Mouse (Mus musculus) limb, embryonic 12.5 days (tissue): Measurements from ENCODE around the gene Nup160. TPM values are rescaled to one million over a fixed set of nuclear protein-coding genes. Genes with fewer than 3 reads are reported as not detected.

Experiments used
- ATAC-seq: fragments of 200-750 bp; cut with Nextera tagmentation; 2 replicates; pipeline ENCODE4 v1.8.0; 2017; ENCODE audit warnings: low read depth, moderate TSS enrichment; ENCODE audit not compliant: insufficient number of reproducible peaks, insufficient read depth, low FRiP score, low TSS enrichment
- H3K27ac ChIP-seq: fragments of 300-500 bp; sonication (generic); 2 replicates; pipeline ENCODE4 v1.5.1; 2016; ENCODE audit warnings: mild to moderate bottlenecking, moderate library complexity
- H3K27me3 ChIP-seq: fragments of 300-500 bp; sonication (generic); 2 replicates; pipeline ENCODE4 v1.6.1; 2016; ENCODE audit warnings: mild to moderate bottlenecking, moderate library complexity
- H3K36me3 ChIP-seq: fragments of 300-500 bp; sonication (generic); 2 replicates; pipeline ENCODE4 v1.6.1; 2016; ENCODE audit warnings: mild to moderate bottlenecking, moderate library complexity
- H3K4me1 ChIP-seq: fragments of 300-500 bp; sonication (generic); replicated peaks from 2 replicates; pipeline ENCODE4 v1.6.1; 2016
- H3K4me2 ChIP-seq: fragments of 300-500 bp; sonication (generic); 2 replicates; pipeline ENCODE4 v1.6.1; 2016; ENCODE audit warnings: mild to moderate bottlenecking, moderate library complexity
- H3K4me3 ChIP-seq: fragments of 300-500 bp; sonication (generic); replicated peaks from 2 replicates; pipeline ENCODE4 v1.5.1; 2016; ENCODE audit warnings: mild to moderate bottlenecking
- H3K9ac ChIP-seq: fragments of 300-500 bp; sonication (generic); replicated peaks from 2 replicates; pipeline ENCODE4 v1.6.1; 2016; ENCODE audit warnings: mild to moderate bottlenecking, moderate library complexity
- H3K9me3 ChIP-seq: fragments of 300-500 bp; sonication (generic); 2 replicates; pipeline ENCODE4 v1.6.1; 2016; ENCODE audit warnings: mild to moderate bottlenecking, moderate library complexity
- WGBS: fragments of 180-500 bp; shearing (Covaris S2); methylation state at CpG from one replicate; pipeline ENCODE4 v1.1.7; 2016; 5-methylcytosine and 5-hydroxymethylcytosine counted together
- polyA plus RNA-seq: library from polyadenylated mRNA; unstranded; fragments of >200 nt; fragmentation: Nextera tagmentation; extraction: Ambion mirVana; gene quantifications from 2 replicates; pipeline ENCODE4 v1.2.1, GENCODE M21; 2016

Nup160 gene
- polyA plus RNA-seq, 1 experiment from 2014 or later, result 60.9 TPM

GRCm38 (mm10) chr2:90746538-90746865 lies 69.5 kb downstream of the Nup160 start:
- Histone ChIP-seq H3K36me3 (peaks cover 36% of the 10 kb centered on the region), H3K27me3 (no peaks in the 10 kb centered on the region), H3K9ac (peak overlapping the region; percentile 98), H3K4me2 (peak overlapping the region; percentile 79), H3K4me3 (peak overlapping the region; percentile 86), H3K4me1 (peaks cover 19% of the 10 kb centered on the region), H3K27ac (no peak overlapping the region; the same call in 1 of the 2 replicates), H3K9me3 (no peaks in the 10 kb centered on the region)
- no peak for ATAC-seq
- WGBS, result 14% methylated on average over 4 of the region's 4 CpGs

- Histone ChIP-seq H3K36me3 (peaks cover 37% of the 10 kb centered on the region), H3K9me3 (no peaks in the 10 kb centered on the region), H3K4me3 (peak overlapping the region; percentile 86), H3K4me1 (peaks cover 19% of the 10 kb centered on the region), H3K27ac (no peak overlapping the region), H3K9ac (no peak overlapping the region), H3K27me3 (no peaks in the 10 kb centered on the region), H3K4me2 (peak overlapping the region; percentile 79)
- no peak for ATAC-seq
- WGBS, result 94% methylated on average over 10 of the region's 10 CpGs
These were observed 70.1 kb downstream of the Nup160 start for GRCm38 (mm10) chr2:90747131-90747530.

GRCm38 (mm10) chr2:90749676-90750459 lies 72.9 kb downstream of the Nup160 start:
- H3K4me2 ChIP-seq, result no peak overlapping the region
- H3K9me3 ChIP-seq, result no peaks in the 10 kb centered on the region
- H3K4me3 ChIP-seq, result no peak overlapping the region
- no peak for ATAC-seq
- no peak overlapping the region for H3K27ac ChIP-seq
- WGBS, result 88% methylated on average over 6 of the region's 6 CpGs
- H3K27me3 ChIP-seq, result no peaks in the 10 kb centered on the region
- H3K4me1 ChIP-seq, result peaks cover 19% of the 10 kb centered on the region
- H3K9ac ChIP-seq, result no peak overlapping the region
- peaks cover 63% of the 10 kb centered on the region for H3K36me3 ChIP-seq

- H3K4me3 ChIP-seq, result no peak overlapping the region
- H3K36me3 ChIP-seq, result peaks cover 84% of the 10 kb centered on the region
- H3K27me3 ChIP-seq, result no peaks in the 10 kb centered on the region
- no peak overlapping the region for H3K27ac ChIP-seq
- H3K4me1 ChIP-seq, result peaks cover 7% of the 10 kb centered on the region
- no peak for ATAC-seq
- H3K9ac ChIP-seq, result no peak overlapping the region
- WGBS, result 95% methylated on average over 2 of the region's 2 CpGs
- no peak overlapping the region for H3K4me2 ChIP-seq
- no peaks in the 10 kb centered on the region for H3K9me3 ChIP-seq
These were observed 76.5 kb downstream of the Nup160 start for GRCm38 (mm10) chr2:90753565-90753964.

GRCm38 (mm10) chr2:90754188-90754587 lies 77.2 kb downstream of the Nup160 start:
- WGBS, result 98% methylated on average over 3 of the region's 3 CpGs
- no peak for ATAC-seq

GRCm38 (mm10) chr2:90765123-90765522 lies 88.1 kb downstream of the Nup160 start:
- H3K9ac ChIP-seq, result no peak overlapping the region
- H3K9me3 ChIP-seq, result no peaks in the 10 kb centered on the region
- peaks cover 95% of the 10 kb centered on the region for H3K36me3 ChIP-seq
- no peak overlapping the region for H3K27ac ChIP-seq
- 86% methylated on average over 3 of the region's 3 CpGs for WGBS
- H3K27me3 ChIP-seq, result no peaks in the 10 kb centered on the region
- no peak for ATAC-seq
- no peaks in the 10 kb centered on the region for H3K4me1 ChIP-seq
- no peak overlapping the region for H3K4me3 ChIP-seq
- no peak overlapping the region for H3K4me2 ChIP-seq

More at GRCm38 (mm10) chr2:90754188-90754587, 77.2 kb downstream of the Nup160 start:
- no peaks in the 10 kb centered on the region for H3K9me3 ChIP-seq
- H3K4me2 ChIP-seq, result no peak overlapping the region
- no peak overlapping the region for H3K27ac ChIP-seq
- H3K4me3 ChIP-seq, result no peak overlapping the region
- no peaks in the 10 kb centered on the region for H3K27me3 ChIP-seq
- peaks cover 7% of the 10 kb centered on the region for H3K4me1 ChIP-seq
- no peak overlapping the region for H3K9ac ChIP-seq
- peaks cover 85% of the 10 kb centered on the region for H3K36me3 ChIP-seq

- peaks cover 17% of the 10 kb centered on the region for H3K27me3 ChIP-seq
- no peak overlapping the region for H3K4me3 ChIP-seq
- H3K9ac ChIP-seq, result no peak overlapping the region
- WGBS, result 48% methylated on average over 3 of the region's 3 CpGs
- no peaks in the 10 kb centered on the region for H3K9me3 ChIP-seq
- no peak overlapping the region for H3K4me2 ChIP-seq
- no peak for ATAC-seq
- H3K36me3 ChIP-seq, result peaks cover 41% of the 10 kb centered on the region
- peaks cover 12% of the 10 kb centered on the region for H3K4me1 ChIP-seq
- H3K27ac ChIP-seq, result no peak overlapping the region
These were observed 104.3 kb downstream of the Nup160 start for GRCm38 (mm10) chr2:90781323-90781722.

- ATAC-seq, result no peak
- Histone ChIP-seq H3K27ac (no peak overlapping the region; the same call in 1 of the 2 replicates), H3K4me1 (peaks cover 12% of the 10 kb centered on the region), H3K9me3 (no peaks in the 10 kb centered on the region), H3K36me3 (peaks cover 35% of the 10 kb centered on the region), H3K4me2 (0 out of 2 replicates have a peak overlapping the region, but pooled peaks have one; percentile 94), H3K4me3 (no peak overlapping the region), H3K27me3 (peaks cover 17% of the 10 kb centered on the region), H3K9ac (no peak overlapping the region)
- 36% methylated on average over 2 of the region's 2 CpGs for WGBS
These were observed 104.9 kb downstream of the Nup160 start for GRCm38 (mm10) chr2:90781938-90782337.

- 3% methylated on average over 11 of the region's 11 CpGs for WGBS
- peak within 1 kb of the TSS; percentile 58 for H3K9ac ChIP-seq
- H3K4me1 ChIP-seq, result peaks cover 12% of the 10 kb centered on the region
- H3K27me3 ChIP-seq, result peaks cover 17% of the 10 kb centered on the region
- H3K4me2 ChIP-seq, result peak within 1 kb of the TSS; percentile 94
- ATAC-seq, result peak; percentile 77
- H3K9me3 ChIP-seq, result no peaks in the 10 kb centered on the region
- peaks cover 31% of the 10 kb centered on the region for H3K36me3 ChIP-seq
- H3K4me3 ChIP-seq, result peak within 1 kb of the TSS; percentile 47
- H3K27ac ChIP-seq, result no peak within 1 kb of the TSS; the same call in 1 of the 2 replicates
These were observed 105.4 kb downstream of the Nup160 start, which contains the start of gene Agbl2 for GRCm38 (mm10) chr2:90782458-90782857. TSS of gene Agbl2 (plus strand) at chr2:90782727.

GRCm38 (mm10) chr2:90782901-90783486 lies 106.0 kb downstream of the Nup160 start:
- H3K36me3 ChIP-seq, result peaks cover 26% of the 10 kb centered on the region
- peak overlapping the region; percentile 47 for H3K4me3 ChIP-seq
- peak overlapping the region; percentile 58 for H3K9ac ChIP-seq
- peaks cover 12% of the 10 kb centered on the region for H3K4me1 ChIP-seq
- H3K27me3 ChIP-seq, result peaks cover 17% of the 10 kb centered on the region
- no peaks in the 10 kb centered on the region for H3K9me3 ChIP-seq
- peak; percentile 69 for ATAC-seq
- no peak overlapping the region for H3K27ac ChIP-seq
- peak overlapping the region; percentile 94 for H3K4me2 ChIP-seq
- WGBS, result 2% methylated on average over 28 of the region's 29 CpGs
